12 mouse cellular contexts compared by ENCODE assay signal in the genomic region with DNA sequence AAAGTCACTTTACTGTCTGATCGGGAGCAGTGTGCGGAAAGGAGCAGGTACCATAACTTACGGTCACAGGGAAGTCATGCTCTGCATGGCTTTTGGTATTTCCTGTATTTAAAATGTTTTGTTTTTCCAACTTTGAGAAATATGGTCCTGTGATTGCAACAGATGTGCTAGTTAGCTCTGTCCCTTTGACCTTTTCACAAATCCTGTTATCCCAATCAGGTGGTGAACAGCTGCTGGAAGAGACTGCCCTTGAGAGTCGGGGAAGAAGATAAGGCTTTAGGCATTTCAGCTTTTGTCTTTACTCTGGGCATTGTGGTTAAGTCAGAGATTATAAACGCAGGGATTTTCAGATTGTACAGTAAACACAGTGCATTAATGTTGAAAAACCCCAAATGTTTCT.
"Had no signal": no experiment of that assay in that cellular context is flagged by ENCODE, and none has a peak within 500 bp of the region (broad histone marks: within the 10 kb centered on the region; RNA-seq: fewer than 3 reads in every experiment).

No protein-coding gene starts in this region.

- H3K4me2 ChIP-seq: limb, embryonic 15.5 days; liver, embryonic 12.5 days; lung, embryonic 15.5 days; neural tube, embryonic 12.5 days had no signal

- H3K27me3 ChIP-seq: limb, embryonic 15.5 days; liver, embryonic 12.5 days; lung, embryonic 15.5 days; neural tube, embryonic 12.5 days had no signal

- H3K27ac ChIP-seq: layer of hippocampus, adult 2 months; limb, embryonic 15.5 days; liver, embryonic 12.5 days; lung, embryonic 15.5 days; neural tube, embryonic 12.5 days had no signal

- H3K36me3 ChIP-seq: limb, embryonic 15.5 days; liver, embryonic 12.5 days; lung, embryonic 15.5 days; neural tube, embryonic 12.5 days had no signal

- H3K9ac ChIP-seq: limb, embryonic 15.5 days; liver, embryonic 12.5 days; lung, embryonic 15.5 days; neural tube, embryonic 12.5 days had no signal

- H3K4me1 ChIP-seq: limb, embryonic 15.5 days; liver, embryonic 12.5 days; lung, embryonic 15.5 days; neural tube, embryonic 12.5 days had no signal

- ATAC-seq: liver, embryonic 12.5 days had no signal

- H3K9me3 ChIP-seq: limb, embryonic 15.5 days; liver, embryonic 12.5 days; lung, embryonic 15.5 days; neural tube, embryonic 12.5 days had no signal

- H3K4me3 ChIP-seq: layer of hippocampus, adult 2 months; limb, embryonic 15.5 days; liver, embryonic 12.5 days; lung, embryonic 15.5 days; neural tube, embryonic 12.5 days had no signal

- DNase-seq: kidney, adult 8-10 months; kidney, postnatal 10 days; kidney, postnatal 4 days; midbrain, embryonic 14.5 days; right cerebral cortex, adult 18-20 months; right cerebral cortex, postnatal 25 days; thymus, postnatal 36 days had no signal
